Mouse (Mus musculus): ENCODE measurements around the gene Aurkaip1.

Gene Aurkaip1

GRCm38 (mm10) chr4:155823443-155823842, 7.6 kb upstream of the Aurkaip1 start:
- no peak for DNase-seq (ENCODE audit: low read depth in 1 of 2, low spot score in 2 of 2)

- no peak for DNase-seq (ENCODE audit: low read depth in 1 of 2, low spot score in 2 of 2)
Observed at GRCm38 (mm10) chr4:155829866-155830265, 1.2 kb upstream of the Aurkaip1 start.

GRCm38 (mm10) chr4:155830596-155830995, 476 bp upstream of the Aurkaip1 start:
- DNase-seq (ENCODE audit: low read depth in 1 of 2, low spot score in 2 of 2) = no peak

GRCm38 (mm10) chr4:155831831-155832230, 759 bp downstream of the Aurkaip1 start:
- no peak for DNase-seq (ENCODE audit: low read depth in 1 of 2, low spot score in 2 of 2)

GRCm38 (mm10) chr4:155832321-155832720, 1.2 kb downstream of the Aurkaip1 start:
- no peak for DNase-seq (ENCODE audit: low read depth in 1 of 2, low spot score in 2 of 2)

GRCm38 (mm10) chr4:155833234-155833633, 2.2 kb downstream of the Aurkaip1 start:
- DNase-seq (ENCODE audit: low read depth in 1 of 2, low spot score in 2 of 2) = no peak

- peak in 1 of 2 experiments; percentile 26 for DNase-seq (ENCODE audit: low read depth in 1 of 2, low spot score in 2 of 2)
Observed at GRCm38 (mm10) chr4:155833836-155834235, 2.8 kb downstream of the Aurkaip1 start.

GRCm38 (mm10) chr4:155837404-155838010, 6.4 kb downstream of the Aurkaip1 start:
- DNase-seq (ENCODE audit: low read depth in 1 of 2, low spot score in 2 of 2) = no peak

GRCm38 (mm10) chr4:155838187-155839153, 7.4 kb downstream of the Aurkaip1 start:
- no peak for DNase-seq (ENCODE audit: low read depth in 1 of 2, low spot score in 2 of 2)

GRCm38 (mm10) chr4:155839483-155839910, 8.4 kb downstream of the Aurkaip1 start, which contains the start of gene Mxra8:
Gene Mxra8, plus strand, starts transcription at chr4:155839680.
- no peak for DNase-seq (ENCODE audit: low read depth in 1 of 2, low spot score in 2 of 2)

GRCm38 (mm10) chr4:155840076-155841002, 9.3 kb downstream of the Aurkaip1 start:
- DNase-seq (ENCODE audit: low read depth in 1 of 2, low spot score in 2 of 2) = no peak

GRCm38 (mm10) chr4:155841003-155841454, 10.0 kb downstream of the Aurkaip1 start:
- peak in 1 of 2 experiments; percentile 56 for DNase-seq (ENCODE audit: low read depth in 1 of 2, low spot score in 2 of 2)

GRCm38 (mm10) chr4:155841651-155842270, 10.7 kb downstream of the Aurkaip1 start:
- no peak for DNase-seq (ENCODE audit: low read depth in 1 of 2, low spot score in 2 of 2)

GRCm38 (mm10) chr4:155843231-155843630, 12.2 kb downstream of the Aurkaip1 start:
- no peak for DNase-seq (ENCODE audit: low read depth in 1 of 2, low spot score in 2 of 2)

GRCm38 (mm10) chr4:155846871-155847578, 16.0 kb downstream of the Aurkaip1 start, which contains the start of gene Dvl1:
Gene Dvl1, plus strand, starts transcription at chr4:155847402.
- peak; percentile 71 to 90 for DNase-seq (ENCODE audit: low read depth in 1 of 2, low spot score in 2 of 2)

- no peak for DNase-seq (ENCODE audit: low read depth in 1 of 2, low spot score in 2 of 2)
Observed at GRCm38 (mm10) chr4:155847591-155848352, 16.7 kb downstream of the Aurkaip1 start.

- no peak for DNase-seq (ENCODE audit: low read depth in 1 of 2, low spot score in 2 of 2)
Observed at GRCm38 (mm10) chr4:155848434-155849095, 17.5 kb downstream of the Aurkaip1 start.

- DNase-seq (ENCODE audit: low read depth in 1 of 2, low spot score in 2 of 2) = no peak
Observed at GRCm38 (mm10) chr4:155849391-155849790, 18.3 kb downstream of the Aurkaip1 start.
